Mouse (Mus musculus) limb, embryonic 13.5 days (tissue): ENCODE measurements at regions not wholly inside any gene's neighbourhood (a gene's known extent, or its start where the extent isn't known, plus 50 kb on each side); places are given as distances from the start of the nearest gene placed in this dataset.
"Not testable (repeated sequence)": the region's sequence is repeated elsewhere in the genome, so short reads cannot be mapped to it uniquely, and the experiment has no call there.

Source experiments
- ATAC-seq: fragments of 200-750 bp; cut with Nextera tagmentation; 2 replicates; pipeline ENCODE4 v1.8.0; 2017; ENCODE audit warnings: low read depth, moderate number of reproducible peaks, moderate TSS enrichment; ENCODE audit not compliant: low FRiP score
- H3K27ac ChIP-seq: fragments of 300-500 bp; sonication (generic); 2 replicates; pipeline ENCODE4 v1.5.1; 2015; ENCODE audit warnings: inconsistent platforms, mild to moderate bottlenecking, moderate library complexity
- H3K27me3 ChIP-seq: fragments of 300-500 bp; sonication (generic); 2 replicates; pipeline ENCODE4 v1.6.1; 2015; ENCODE audit warnings: mild to moderate bottlenecking, inconsistent platforms
- H3K36me3 ChIP-seq: fragments of 300-500 bp; sonication (generic); 2 replicates; pipeline ENCODE4 v1.6.1; 2015; ENCODE audit warnings: inconsistent platforms, mild to moderate bottlenecking, moderate library complexity
- H3K4me1 ChIP-seq: fragments of 300-500 bp; sonication (generic); 2 replicates; pipeline ENCODE4 v1.6.1; 2015; ENCODE audit warnings: inconsistent platforms
- H3K4me2 ChIP-seq: fragments of 300-500 bp; sonication (generic); replicated peaks from 2 replicates; pipeline ENCODE4 v1.6.1; 2015; ENCODE audit warnings: inconsistent platforms, mild to moderate bottlenecking, moderate library complexity
- H3K4me3 ChIP-seq: fragments of 300-500 bp; sonication (generic); 2 replicates; pipeline ENCODE4 v1.5.1; 2015; ENCODE audit warnings: moderate library complexity, mild to moderate bottlenecking, inconsistent platforms
- H3K9ac ChIP-seq: fragments of 300-500 bp; sonication (generic); 2 replicates; pipeline ENCODE4 v1.6.1; 2015; ENCODE audit warnings: mild to moderate bottlenecking, inconsistent platforms
- H3K9me3 ChIP-seq: fragments of 300-500 bp; sonication (generic); 2 replicates; pipeline ENCODE4 v1.6.1; 2016; ENCODE audit warnings: inconsistent platforms
- WGBS: fragments of 180-500 bp; shearing (Covaris S2); methylation state at CpG from one replicate; pipeline ENCODE4 v1.1.7; 2015; 5-methylcytosine and 5-hydroxymethylcytosine counted together

- Histone ChIP-seq H3K9ac (no peak overlapping the region), H3K9me3 (no peaks in the 10 kb centered on the region; the same call in 1 of the 2 replicates), H3K27me3 (no peaks in the 10 kb centered on the region), H3K36me3 (no peaks in the 10 kb centered on the region), H3K4me1 (peaks cover 4% of the 10 kb centered on the region), H3K4me3 (no peak overlapping the region), H3K27ac (no peak overlapping the region), H3K4me2 (no peak overlapping the region)
- WGBS: 35% methylated on average over 3 of the region's 3 CpGs
- ATAC-seq: no peak
These were observed 311.7 kb downstream of the Tox3 start for GRCm38 (mm10) chr8:90036436-90036835.

- no peak for ATAC-seq
- Histone ChIP-seq H3K9me3 (no peaks in the 10 kb centered on the region), H3K27ac (no peak overlapping the region), H3K27me3 (no peaks in the 10 kb centered on the region), H3K4me3 (no peak overlapping the region), H3K9ac (no peak overlapping the region), H3K4me2 (no peak overlapping the region), H3K4me1 (no peaks in the 10 kb centered on the region), H3K36me3 (no peaks in the 10 kb centered on the region)
- WGBS: 91% methylated on average over 4 of the region's 4 CpGs
These were observed 315.6 kb downstream of the Tox3 start for GRCm38 (mm10) chr8:90032572-90032971.

GRCm38 (mm10) chr8:90031220-90031619, 316.9 kb downstream of the Tox3 start:
- ATAC-seq: no peak
- Histone ChIP-seq H3K9me3 (no peaks in the 10 kb centered on the region), H3K4me1 (no peaks in the 10 kb centered on the region), H3K27me3 (no peaks in the 10 kb centered on the region), H3K36me3 (no peaks in the 10 kb centered on the region), H3K4me2 (no peak overlapping the region), H3K9ac (no peak overlapping the region), H3K27ac (no peak overlapping the region), H3K4me3 (no peak overlapping the region)
- WGBS: 56% methylated on average over 1 of the region's 1 CpGs

DNA sequence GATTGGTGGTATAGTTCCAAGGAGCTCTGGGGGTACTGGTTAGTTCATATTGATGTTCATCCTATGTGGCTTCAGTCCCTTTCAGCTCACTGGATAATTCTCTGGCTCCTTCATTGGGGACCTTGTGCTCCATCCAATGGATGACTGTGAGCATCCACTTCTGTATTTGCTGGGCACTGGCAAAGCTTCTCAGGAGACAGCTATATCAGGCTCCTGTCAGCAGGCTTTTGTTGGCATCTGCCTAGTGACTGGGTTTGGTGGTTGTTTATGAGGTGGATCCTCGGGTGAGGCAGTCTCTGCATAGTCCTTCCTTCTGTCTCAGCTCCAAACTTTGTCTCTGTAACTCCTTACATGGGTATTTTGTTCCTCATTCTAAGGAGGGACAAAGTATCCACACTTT, 330.2 kb downstream of the Tox3 start:
- H3K4me3 ChIP-seq, H3K9me3 ChIP-seq, ATAC-seq, H3K4me1 ChIP-seq, H3K27me3 ChIP-seq, H3K9ac ChIP-seq, H3K36me3 ChIP-seq, H3K27ac ChIP-seq, H3K4me2 ChIP-seq: not testable (repeated sequence)
- WGBS: 61% methylated on average over 1 of the region's 1 CpGs

GRCm38 (mm10) chr8:90013755-90014154, 334.4 kb downstream of the Tox3 start:
- Histone ChIP-seq H3K9ac (no peak overlapping the region), H3K27me3 (no peaks in the 10 kb centered on the region), H3K27ac (no peak overlapping the region), H3K4me2 (no peak overlapping the region), H3K4me3 (no peak overlapping the region), H3K36me3 (no peaks in the 10 kb centered on the region), H3K9me3 (no peaks in the 10 kb centered on the region), H3K4me1 (no peaks in the 10 kb centered on the region)
- ATAC-seq: no peak
- WGBS: 77% methylated on average over 2 of the region's 2 CpGs

- no peaks in the 10 kb centered on the region for H3K4me1 ChIP-seq
- no peak overlapping the region for H3K27ac ChIP-seq
- no peaks in the 10 kb centered on the region for H3K27me3 ChIP-seq
- H3K4me3 ChIP-seq: no peak overlapping the region
- H3K4me2 ChIP-seq: no peak overlapping the region
- WGBS: 72% methylated on average over 6 of the region's 6 CpGs
- no peaks in the 10 kb centered on the region for H3K36me3 ChIP-seq
- H3K9me3 ChIP-seq: no peaks in the 10 kb centered on the region
- no peak overlapping the region for H3K9ac ChIP-seq
- no peak for ATAC-seq
These were observed 336.3 kb downstream of the Tox3 start for GRCm38 (mm10) chr8:90011682-90012409.

- Histone ChIP-seq H3K4me1 (no peaks in the 10 kb centered on the region), H3K27me3 (0 out of 2 replicates have a peak, but pooled peaks cover 5% of the 10 kb centered on the region), H3K36me3 (no peaks in the 10 kb centered on the region), H3K4me2 (no peak overlapping the region), H3K9me3 (no peaks in the 10 kb centered on the region), H3K4me3 (no peak overlapping the region), H3K27ac (no peak overlapping the region), H3K9ac (no peak overlapping the region)
- 89% methylated on average over 1 of the region's 1 CpGs for WGBS
- no peak for ATAC-seq
These were observed 338.7 kb downstream of the Tox3 start for GRCm38 (mm10) chr8:90009431-90009830.

GRCm38 (mm10) chr8:90000899-90001640, 347.1 kb downstream of the Tox3 start:
- no peaks in the 10 kb centered on the region for H3K9me3 ChIP-seq
- H3K9ac ChIP-seq: no peak overlapping the region
- WGBS: 41% methylated on average over 15 of the region's 15 CpGs
- ATAC-seq: no peak
- no peak overlapping the region for H3K4me2 ChIP-seq
- no peak overlapping the region for H3K27ac ChIP-seq
- H3K27me3 ChIP-seq: peaks cover 47% of the 10 kb centered on the region
- H3K4me3 ChIP-seq: no peak overlapping the region
- H3K4me1 ChIP-seq: peaks cover 6% of the 10 kb centered on the region; the same call in 1 of the 2 replicates
- H3K36me3 ChIP-seq: no peaks in the 10 kb centered on the region

- Histone ChIP-seq H3K4me1 (no peaks in the 10 kb centered on the region), H3K4me2 (no peak overlapping the region), H3K4me3 (no peak overlapping the region), H3K27me3 (peaks cover 14% of the 10 kb centered on the region), H3K9me3 (no peaks in the 10 kb centered on the region), H3K27ac (no peak overlapping the region), H3K9ac (no peak overlapping the region), H3K36me3 (no peaks in the 10 kb centered on the region)
- ATAC-seq: no peak
- WGBS: 90% methylated on average over 4 of the region's 4 CpGs
These were observed 354.4 kb downstream of the Tox3 start for GRCm38 (mm10) chr8:89993743-89994142.

GRCm38 (mm10) chr8:89983859-89984258, 364.3 kb downstream of the Tox3 start:
- Histone ChIP-seq H3K9ac (no peak overlapping the region), H3K4me1 (peaks cover 19% of the 10 kb centered on the region), H3K36me3 (no peaks in the 10 kb centered on the region), H3K4me3 (no peak overlapping the region), H3K9me3 (no peaks in the 10 kb centered on the region), H3K27me3 (peaks cover 2% of the 10 kb centered on the region; the same call in 1 of the 2 replicates), H3K27ac (no peak overlapping the region), H3K4me2 (no peak overlapping the region)
- 87% methylated on average over 2 of the region's 2 CpGs for WGBS
- no peak for ATAC-seq

DNA sequence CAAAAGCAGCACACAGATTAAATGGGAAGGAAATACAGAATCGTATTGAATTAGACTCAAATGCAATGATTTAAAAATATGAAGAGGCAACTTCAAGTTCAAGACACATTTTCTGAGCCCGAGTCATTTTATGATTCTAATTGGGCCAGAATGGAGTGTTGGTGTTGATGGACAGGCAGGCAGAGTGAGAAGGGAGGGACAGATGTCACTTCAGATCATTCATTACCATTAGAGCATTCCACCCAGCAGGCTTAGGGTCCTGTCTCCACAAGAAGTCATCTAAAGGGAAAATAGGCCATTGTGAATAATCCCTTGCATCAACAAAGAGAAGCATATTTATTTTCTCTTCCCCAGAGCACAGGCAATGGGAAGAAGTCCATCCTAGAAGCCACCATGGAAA, 365.6 kb downstream of the Tox3 start:
- no peak overlapping the region for H3K27ac ChIP-seq
- peaks cover 6% of the 10 kb centered on the region; the same call in 1 of the 2 replicates for H3K27me3 ChIP-seq
- WGBS: 38% methylated on average over 2 of the region's 2 CpGs
- H3K4me2 ChIP-seq: no peak overlapping the region
- no peaks in the 10 kb centered on the region for H3K9me3 ChIP-seq
- no peaks in the 10 kb centered on the region for H3K36me3 ChIP-seq
- H3K9ac ChIP-seq: no peak overlapping the region
- H3K4me3 ChIP-seq: no peak overlapping the region
- peaks cover 19% of the 10 kb centered on the region for H3K4me1 ChIP-seq
- ATAC-seq: no peak

GRCm38 (mm10) chr8:89981320-89981719, 366.8 kb downstream of the Tox3 start:
- Histone ChIP-seq H3K36me3 (no peaks in the 10 kb centered on the region), H3K4me2 (no peak overlapping the region), H3K27me3 (peaks cover 6% of the 10 kb centered on the region; the same call in 1 of the 2 replicates), H3K4me3 (no peak overlapping the region), H3K4me1 (peaks cover 19% of the 10 kb centered on the region), H3K27ac (no peak overlapping the region), H3K9me3 (no peaks in the 10 kb centered on the region), H3K9ac (no peak overlapping the region)
- ATAC-seq: peak; percentile 54; the same call in 1 of the 2 replicates
- whole genome bisulfite sequencing: 27% methylated on average over 2 of the region's 2 CpGs
